Mouse (Mus musculus): Measurements from ENCODE around the gene Plekhh3. TPM values are rescaled to one million over a fixed set of nuclear protein-coding genes. Genes with fewer than 3 reads are reported as not detected.

Gene Plekhh3
- polyA plus RNA-seq, 1 experiment: 0.15 TPM

- Histone ChIP-seq H3K36me3 (ENCODE audit: control insufficient read depth) (no peaks in the 10 kb centered on the region), H3K4me3 (replicated peaks) (no peak overlapping the region), H3K9me3 (ENCODE audit: control insufficient read depth, low read length) (no peaks in the 10 kb centered on the region), H3K27me3 (ENCODE audit: control insufficient read depth) (peaks cover 17% of the 10 kb centered on the region), H3K4me1 (ENCODE audit: control insufficient read depth) (no peaks in the 10 kb centered on the region)
- TF ChIP-seq TAL1 (IDR thresholded peaks at IDR 0.05; ENCODE audit: low read length) (no peak), GATA1 (IDR thresholded peaks at IDR 0.05; ENCODE audit: low read length) (no peak)
Measured at GRCm38 (mm10) chr11:101149178-101150105, 21.7 kb downstream of the Plekhh3 start.

GRCm38 (mm10) chr11:101148751-101149150 is 22.4 kb downstream of the Plekhh3 start:
- Histone ChIP-seq H3K4me1 (ENCODE audit: control insufficient read depth) (peaks cover under 1% of the 10 kb centered on the region), H3K4me3 (replicated peaks) (no peak overlapping the region), H3K36me3 (ENCODE audit: control insufficient read depth) (no peaks in the 10 kb centered on the region), H3K27me3 (ENCODE audit: control insufficient read depth) (peaks cover 21% of the 10 kb centered on the region), H3K9me3 (ENCODE audit: control insufficient read depth, low read length) (no peaks in the 10 kb centered on the region)
- TF ChIP-seq TAL1 (IDR thresholded peaks at IDR 0.05; ENCODE audit: low read length): no peak
- TF ChIP-seq GATA1 (IDR thresholded peaks at IDR 0.05; ENCODE audit: low read length): no peak

DNA sequence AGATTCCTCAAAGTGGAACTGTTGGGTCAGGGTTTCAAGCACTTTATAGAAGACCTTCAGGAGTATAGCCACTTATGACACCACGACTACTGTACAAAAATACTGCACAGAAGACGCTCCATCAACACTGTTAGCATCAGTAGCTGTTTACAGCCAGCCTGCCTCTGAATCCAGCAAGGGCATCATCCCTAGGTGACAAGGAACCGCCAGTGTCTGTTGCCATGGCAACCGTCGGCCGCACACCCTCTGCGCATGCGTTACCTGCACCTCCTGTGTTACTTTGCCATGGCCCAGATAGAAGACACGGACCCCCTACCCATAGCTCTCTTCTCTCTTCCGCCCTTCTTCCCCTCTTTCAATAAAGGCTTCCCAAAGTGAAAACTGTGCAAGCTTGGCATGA is 24.8 kb downstream of the Plekhh3 start:
- no peaks in the 10 kb centered on the region for H3K36me3 ChIP-seq (ENCODE audit: control insufficient read depth)
- no peaks in the 10 kb centered on the region for H3K9me3 ChIP-seq (ENCODE audit: control insufficient read depth, low read length)
- H3K4me3 ChIP-seq (replicated peaks): no peak overlapping the region
- H3K4me1 ChIP-seq (ENCODE audit: control insufficient read depth): peaks cover 2% of the 10 kb centered on the region
- TF ChIP-seq GATA1 (IDR thresholded peaks at IDR 0.05; ENCODE audit: low read length) (no peak), TAL1 (IDR thresholded peaks at IDR 0.05; ENCODE audit: low read length) (no peak)
- peaks cover 37% of the 10 kb centered on the region for H3K27me3 ChIP-seq (ENCODE audit: control insufficient read depth)

- Histone ChIP-seq H3K9me3 (ENCODE audit: control insufficient read depth, low read length) (no peaks in the 10 kb centered on the region), H3K36me3 (ENCODE audit: control insufficient read depth) (no peaks in the 10 kb centered on the region), H3K4me3 (replicated peaks) (no peak overlapping the region), H3K4me1 (ENCODE audit: control insufficient read depth) (peaks cover 6% of the 10 kb centered on the region), H3K27me3 (ENCODE audit: control insufficient read depth) (peaks cover 57% of the 10 kb centered on the region)
- TF ChIP-seq GATA1 (IDR thresholded peaks at IDR 0.05; ENCODE audit: low read length) (no peak), TAL1 (IDR thresholded peaks at IDR 0.05; ENCODE audit: low read length) (no peak)
Measured at GRCm38 (mm10) chr11:101143338-101144225, 27.6 kb downstream of the Plekhh3 start.

DNA sequence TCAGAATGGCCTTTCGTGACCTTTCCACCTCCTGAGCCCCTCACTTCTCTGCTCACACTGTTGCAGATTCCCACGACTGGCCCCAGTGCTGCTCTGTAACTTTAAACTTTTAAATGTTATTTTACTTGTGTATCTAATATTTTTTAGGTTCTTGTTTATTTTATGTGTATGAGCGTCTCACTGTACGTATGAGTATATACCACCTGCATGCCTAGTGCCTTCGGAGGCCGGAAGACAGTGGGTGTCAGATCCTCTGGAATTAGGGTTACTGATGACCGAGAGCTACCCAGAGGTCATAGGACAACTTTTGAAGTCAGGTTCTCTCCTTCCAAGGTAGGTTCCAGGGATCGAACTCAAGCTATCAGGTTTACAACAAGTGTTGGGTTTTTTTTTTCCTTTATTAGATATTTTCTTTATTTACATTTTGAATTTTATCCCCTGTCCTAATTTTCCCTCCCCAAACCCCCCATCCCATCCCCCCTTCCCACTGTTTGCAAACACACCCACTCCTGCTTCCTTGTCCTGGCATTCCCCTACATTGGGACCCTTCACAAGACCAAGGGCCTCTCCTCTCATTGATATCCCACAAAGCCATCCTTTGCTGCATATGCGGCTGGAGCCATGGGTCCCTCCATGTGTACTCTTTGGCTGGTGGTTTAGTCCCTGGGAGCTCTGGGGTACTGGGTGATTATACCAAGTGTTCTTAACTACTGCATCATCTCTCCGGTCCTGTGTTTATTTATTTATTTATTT is 28.8 kb downstream of the Plekhh3 start:
- H3K9me3 ChIP-seq (ENCODE audit: control insufficient read depth, low read length): no peaks in the 10 kb centered on the region
- TF ChIP-seq TAL1 (IDR thresholded peaks at IDR 0.05; ENCODE audit: low read length): no peak
- TF ChIP-seq GATA1 (IDR thresholded peaks at IDR 0.05; ENCODE audit: low read length): no peak
- peaks cover 66% of the 10 kb centered on the region for H3K27me3 ChIP-seq (ENCODE audit: control insufficient read depth)
- H3K4me3 ChIP-seq (replicated peaks): no peak overlapping the region
- H3K4me1 ChIP-seq (ENCODE audit: control insufficient read depth): peaks cover 7% of the 10 kb centered on the region
- H3K36me3 ChIP-seq (ENCODE audit: control insufficient read depth): no peaks in the 10 kb centered on the region

- Histone ChIP-seq H3K9me3 (ENCODE audit: control insufficient read depth, low read length) (no peaks in the 10 kb centered on the region), H3K36me3 (ENCODE audit: control insufficient read depth) (no peaks in the 10 kb centered on the region), H3K27me3 (ENCODE audit: control insufficient read depth) (peaks cover 66% of the 10 kb centered on the region), H3K4me1 (ENCODE audit: control insufficient read depth) (peaks cover 7% of the 10 kb centered on the region), H3K4me3 (replicated peaks) (no peak overlapping the region)
- TF ChIP-seq TAL1 (IDR thresholded peaks at IDR 0.05; ENCODE audit: low read length) (no peak), GATA1 (IDR thresholded peaks at IDR 0.05; ENCODE audit: low read length) (no peak)
Measured at GRCm38 (mm10) chr11:101141088-101141487, 30.1 kb downstream of the Plekhh3 start.

DNA sequence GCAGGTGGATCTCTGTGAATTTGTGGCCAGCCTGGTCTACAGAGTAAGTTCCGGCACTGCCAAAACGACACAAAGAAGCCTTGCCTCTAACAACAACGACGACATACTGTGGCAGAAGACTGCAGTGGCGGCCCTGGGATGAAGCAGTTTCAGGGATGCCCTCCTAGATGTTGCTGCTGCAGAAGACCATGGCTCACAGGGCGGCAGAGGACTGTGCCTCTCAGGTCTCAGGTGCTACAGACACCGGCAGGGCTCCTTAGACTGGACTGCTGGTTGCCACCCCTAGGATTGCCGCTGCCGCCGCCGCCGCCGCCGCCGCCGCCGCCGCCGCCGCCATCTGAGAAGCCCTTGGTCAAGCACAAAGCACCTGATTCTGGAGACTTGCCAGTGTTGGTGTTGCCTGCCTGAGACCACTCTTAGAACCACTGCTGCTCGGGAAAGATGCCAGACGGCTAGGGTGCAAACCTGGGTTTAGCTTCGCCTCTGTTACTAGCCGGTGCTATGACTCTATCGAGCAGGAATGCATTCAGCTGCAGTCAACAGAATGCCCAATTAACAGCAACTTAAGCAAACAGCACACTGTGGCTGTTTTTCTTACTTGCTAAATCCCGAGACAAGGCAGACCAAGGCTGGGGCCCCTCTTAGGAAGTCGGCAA is 30.9 kb downstream of the Plekhh3 start:
- TF ChIP-seq GATA1 (IDR thresholded peaks at IDR 0.05; ENCODE audit: low read length) (no peak), TAL1 (IDR thresholded peaks at IDR 0.05; ENCODE audit: low read length) (no peak)
- Histone ChIP-seq H3K4me3 (replicated peaks) (no peak overlapping the region), H3K27me3 (ENCODE audit: control insufficient read depth) (peaks cover 66% of the 10 kb centered on the region)

DNA sequence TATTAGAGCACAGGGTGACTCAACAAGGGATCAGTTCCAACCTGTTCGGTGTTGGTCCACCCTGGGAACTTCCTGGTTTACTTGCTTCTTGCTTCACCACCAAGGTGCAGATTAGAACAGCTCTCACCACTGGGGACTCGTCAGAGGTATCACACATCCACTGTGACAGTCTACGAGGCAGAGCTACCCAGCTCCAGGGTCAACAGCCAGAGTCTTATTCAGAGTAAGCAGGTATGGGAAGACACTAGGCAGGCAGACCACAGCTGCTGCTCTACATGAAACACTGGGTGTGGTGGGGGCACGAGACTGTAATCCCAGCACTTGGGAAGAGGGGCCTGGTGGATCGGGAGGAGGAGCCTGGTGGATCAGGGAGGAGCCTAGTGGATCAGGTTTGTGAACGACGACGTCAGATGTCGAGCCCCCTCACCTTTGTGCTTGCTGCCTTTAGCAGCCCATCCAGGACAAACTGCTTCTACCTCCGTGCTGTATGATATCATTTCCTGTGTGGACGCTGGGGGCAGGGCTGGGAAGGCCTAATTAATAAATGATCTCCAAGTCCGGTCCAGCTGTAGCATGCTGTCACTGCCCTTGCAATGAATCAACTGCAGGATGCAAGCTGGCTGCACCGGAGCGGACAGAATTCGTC is 32.5 kb downstream of the Plekhh3 start:
- TF ChIP-seq TAL1 (IDR thresholded peaks at IDR 0.05; ENCODE audit: low read length): no peak
- no peak for TF ChIP-seq GATA1 (IDR thresholded peaks at IDR 0.05; ENCODE audit: low read length)
- Histone ChIP-seq H3K27me3 (ENCODE audit: control insufficient read depth) (peaks cover 60% of the 10 kb centered on the region), H3K4me1 (ENCODE audit: control insufficient read depth) (peaks cover 5% of the 10 kb centered on the region), H3K9me3 (ENCODE audit: control insufficient read depth, low read length) (no peaks in the 10 kb centered on the region), H3K36me3 (ENCODE audit: control insufficient read depth) (no peaks in the 10 kb centered on the region), H3K4me3 (replicated peaks) (no peak overlapping the region)

More for the DNA sequence above, 30.9 kb downstream of the Plekhh3 start:
- Histone ChIP-seq H3K36me3 (ENCODE audit: control insufficient read depth) (no peaks in the 10 kb centered on the region), H3K4me1 (ENCODE audit: control insufficient read depth) (peaks cover 7% of the 10 kb centered on the region), H3K9me3 (ENCODE audit: control insufficient read depth, low read length) (no peaks in the 10 kb centered on the region)
